Mouse (Mus musculus) embryo, embryonic 11.5 days (tissue): ENCODE measurements around the gene Npw.
A peak's percentile ranks its signal among the peaks of the same experiment; 100 is the strongest.
"Not testable (repeated sequence)": the region's sequence is repeated elsewhere in the genome, so short reads cannot be mapped to it uniquely, and the experiment has no call there.

Experiments
- DNase-seq: peaks from one replicate; pipeline ENCODE4 v3.0.0-alpha.2; 2012; ENCODE audit warnings: low read depth, low spot score

The Npw gene

DNA sequence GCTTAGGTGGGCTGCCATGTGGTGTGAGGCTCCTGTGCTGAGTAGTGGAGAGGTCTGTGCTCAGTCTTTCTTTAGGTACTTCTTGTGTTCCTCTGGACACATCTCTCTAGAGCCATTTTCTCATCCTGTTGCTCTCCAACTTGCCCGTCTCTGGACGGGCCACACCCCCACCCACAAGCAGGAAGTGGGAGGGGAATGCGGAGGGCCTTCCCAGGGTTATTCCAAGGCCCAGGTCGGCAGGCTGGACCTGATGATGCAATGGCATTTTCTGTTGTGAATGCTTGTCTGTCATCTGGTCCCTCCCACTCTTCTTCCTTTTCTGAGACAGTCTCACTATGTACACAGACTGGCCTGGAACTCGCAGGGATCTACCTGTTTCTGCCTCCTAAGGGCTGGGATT is 13.9 kb upstream of the Npw start:
- no peak for DNase-seq

DNA sequence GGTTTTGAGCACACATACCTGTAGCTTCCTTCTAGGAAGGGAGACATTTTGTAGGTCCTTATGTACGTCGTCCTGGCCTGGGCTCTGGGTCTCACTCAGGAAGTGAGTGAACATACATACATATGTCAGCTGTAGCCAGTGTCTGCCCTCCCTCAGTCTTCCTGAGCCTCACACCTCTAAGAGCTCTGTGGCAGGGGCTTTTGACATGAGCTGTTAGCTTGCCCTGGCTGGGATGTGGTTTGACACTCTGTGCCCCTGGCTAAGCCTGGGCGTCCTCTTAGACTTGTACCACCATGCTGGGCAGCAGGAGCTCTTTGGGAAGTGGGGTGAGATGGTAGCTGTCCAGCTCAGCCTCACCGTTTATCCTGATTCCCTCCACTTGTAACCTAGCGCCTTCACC is 13.1 kb upstream of the Npw start:
- DNase-seq = no peak

DNA sequence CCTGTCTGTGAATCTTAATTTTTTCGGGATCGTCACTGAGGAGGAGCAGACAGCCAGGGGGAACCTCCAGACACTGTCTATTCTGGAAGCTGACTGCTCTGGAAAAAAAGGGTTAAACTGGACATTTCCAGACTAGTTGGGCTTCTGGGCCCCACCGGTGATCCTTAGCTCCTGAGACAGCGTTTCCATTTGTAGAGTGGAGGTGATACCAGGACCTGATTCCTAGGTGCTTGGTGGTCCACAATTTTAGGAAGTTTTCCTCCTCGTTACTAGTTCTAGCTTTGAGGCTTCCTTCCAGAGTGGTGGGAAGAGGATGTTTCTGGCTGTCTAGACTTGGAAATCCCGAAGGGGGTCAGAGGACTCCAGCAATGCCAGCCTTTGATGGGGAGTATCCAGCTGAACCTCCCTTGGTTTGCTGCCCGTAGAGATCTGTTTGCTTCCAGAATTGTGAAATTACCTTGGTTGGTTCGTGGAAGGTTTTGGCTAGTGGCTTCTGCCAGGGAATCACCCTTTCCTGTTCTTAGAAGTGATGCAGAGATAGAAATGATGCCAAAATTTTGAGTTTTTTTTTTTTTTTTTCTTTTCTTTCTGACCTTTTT is 12.1 kb upstream of the Npw start:
- DNase-seq = no peak

DNA sequence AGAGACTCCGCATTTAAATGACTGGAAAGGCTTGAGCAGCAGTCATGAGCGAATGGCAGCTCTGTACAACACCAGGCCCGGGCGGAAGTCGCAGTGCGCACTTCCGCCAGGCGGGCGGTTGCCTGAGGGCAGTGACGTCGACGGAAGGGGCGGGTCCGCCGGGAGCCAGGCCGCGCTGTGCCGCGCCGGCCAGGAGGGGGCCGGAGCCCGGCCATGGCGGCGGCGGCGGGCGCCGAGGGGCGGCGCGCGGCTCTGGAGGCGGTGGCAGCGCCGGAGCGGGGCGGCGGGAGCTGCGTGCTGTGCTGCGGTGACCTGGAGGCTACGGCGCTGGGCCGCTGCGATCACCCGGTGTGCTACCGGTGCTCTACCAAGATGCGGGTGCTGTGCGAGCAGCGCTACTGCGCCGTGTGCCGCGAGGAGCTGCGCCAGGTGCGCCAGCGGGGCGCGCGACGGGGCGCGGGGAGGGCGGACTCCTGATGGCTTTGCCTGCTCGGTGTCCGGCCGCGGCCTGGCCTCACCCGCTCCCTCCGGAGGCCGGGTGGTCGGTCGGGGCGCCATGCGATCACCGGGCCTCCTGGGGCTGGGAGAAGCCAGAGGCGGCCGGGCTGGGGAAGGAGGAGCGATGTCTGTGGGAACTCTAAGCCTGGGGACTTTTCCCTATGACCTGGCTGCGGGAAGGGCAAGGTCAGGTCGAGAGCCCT is 11.4 kb upstream of the Npw start, which contains the start of gene Zfp598:
Gene Zfp598 (plus strand): TSS at position 143 of the 701 bp plus-strand sequence.
- peak; percentile 85 for DNase-seq

DNA sequence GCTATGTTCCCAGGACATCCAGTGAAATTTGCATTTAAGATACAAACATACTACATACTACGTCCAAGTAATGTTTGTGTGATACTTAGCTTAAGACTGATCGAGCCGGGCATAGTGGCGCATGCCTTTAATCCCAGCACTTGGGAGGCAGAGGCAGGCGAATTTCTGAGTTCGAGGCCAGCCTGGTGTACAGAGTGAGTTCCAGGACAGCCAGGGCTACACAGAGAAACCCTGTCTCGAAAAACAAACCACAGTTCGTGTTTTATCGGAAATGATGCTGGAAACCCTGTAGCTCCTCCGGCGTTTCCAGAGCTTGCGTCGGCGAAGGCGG is 10.9 kb upstream of the Npw start:
- not testable (repeated sequence) for DNase-seq

DNA sequence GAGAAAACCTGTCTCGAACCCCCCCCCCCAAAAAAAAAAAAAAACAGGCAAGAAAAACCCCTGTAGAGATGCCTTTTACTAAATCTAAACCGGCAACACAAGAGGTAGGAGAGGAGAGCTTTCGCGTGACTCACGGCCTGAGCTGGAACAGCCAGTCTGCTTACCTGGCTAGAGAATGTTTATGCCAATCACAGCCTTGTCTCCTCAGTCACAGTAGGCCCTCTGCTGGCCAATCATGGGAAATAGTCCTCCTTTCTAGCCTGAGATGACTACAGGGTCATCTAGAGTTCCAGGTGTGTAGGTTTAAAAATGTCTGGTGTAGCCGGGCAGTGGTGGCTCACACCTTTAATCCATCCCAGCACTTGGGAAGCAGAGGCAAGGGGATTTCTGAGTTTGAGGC is 9.2 kb upstream of the Npw start:
- no peak for DNase-seq

DNA sequence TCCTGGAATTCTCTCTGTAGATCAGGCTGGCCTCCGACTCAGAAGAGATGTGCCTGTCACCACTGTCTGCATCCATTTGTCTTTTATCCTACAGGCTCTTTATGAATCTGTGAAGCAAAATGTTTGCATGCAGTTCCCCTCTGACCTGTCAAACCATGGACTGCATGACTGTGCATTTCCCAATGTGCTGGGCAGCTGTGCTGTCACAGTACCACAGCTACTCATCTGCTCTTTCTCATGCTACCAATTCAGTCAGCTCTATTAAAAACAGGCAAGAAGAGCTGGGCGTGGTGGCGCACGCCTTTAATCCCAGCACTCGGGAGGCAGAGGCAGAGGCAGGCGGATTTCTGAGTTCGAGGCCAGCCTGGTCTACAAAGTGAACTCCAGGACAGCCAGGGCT is 8.8 kb upstream of the Npw start:
- DNase-seq = not testable (repeated sequence)

DNA sequence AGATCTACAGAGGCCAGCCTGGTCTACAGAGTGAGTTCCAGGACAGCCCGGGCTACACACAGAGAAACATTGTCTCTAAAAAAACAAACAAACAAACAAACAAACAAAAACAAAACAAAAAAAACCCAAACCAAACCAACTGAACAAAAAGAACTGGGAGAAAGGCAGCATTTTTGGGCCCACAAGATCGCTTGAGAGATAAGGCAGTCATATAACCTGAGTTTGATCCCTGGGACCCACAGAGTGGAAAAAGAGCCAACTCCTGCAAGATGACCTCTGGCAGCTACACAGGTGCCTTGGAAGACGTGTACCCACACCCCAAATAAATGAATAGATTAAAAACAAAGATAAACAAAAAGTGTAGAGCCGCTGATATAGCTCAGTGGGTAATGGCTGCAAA is 3.3 kb downstream of the Npw start:
- DNase-seq = no peak

DNA sequence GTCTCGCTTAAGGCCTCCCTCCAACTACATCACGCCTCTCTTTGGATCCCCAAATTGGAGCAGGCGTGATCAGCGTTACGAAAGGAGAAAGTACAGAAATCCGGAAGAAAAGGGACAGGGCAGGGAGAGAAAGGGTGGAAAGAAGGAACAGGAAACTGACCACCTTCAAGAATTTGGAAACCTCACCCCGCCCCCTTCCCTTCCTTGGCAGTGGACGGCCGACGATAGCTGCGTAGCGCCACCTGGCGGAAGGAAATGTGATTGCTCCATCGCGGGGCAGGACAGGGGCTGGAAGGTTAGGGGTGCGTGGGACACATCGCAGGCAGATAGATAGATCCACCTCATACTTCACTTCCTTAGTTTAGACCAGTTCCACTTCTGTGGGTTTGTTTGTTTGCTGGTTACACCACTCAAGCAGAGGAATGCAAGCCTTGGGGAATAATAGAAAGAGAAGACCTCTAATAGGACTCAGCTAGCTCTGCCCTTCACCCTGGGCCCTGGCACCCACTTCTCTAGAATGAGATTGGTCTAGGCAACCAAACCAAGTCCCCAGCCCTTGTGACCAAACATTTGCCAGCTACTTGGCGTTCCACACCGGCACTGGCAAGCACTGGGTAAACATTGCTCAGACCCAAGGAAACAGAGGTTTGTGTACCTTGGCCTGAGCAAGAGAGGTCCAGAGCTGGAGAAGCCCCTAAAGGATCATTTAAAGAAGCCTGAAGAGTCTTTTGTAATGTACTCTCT is 4.1 kb downstream of the Npw start:
- DNase-seq = peak; percentile 51

DNA sequence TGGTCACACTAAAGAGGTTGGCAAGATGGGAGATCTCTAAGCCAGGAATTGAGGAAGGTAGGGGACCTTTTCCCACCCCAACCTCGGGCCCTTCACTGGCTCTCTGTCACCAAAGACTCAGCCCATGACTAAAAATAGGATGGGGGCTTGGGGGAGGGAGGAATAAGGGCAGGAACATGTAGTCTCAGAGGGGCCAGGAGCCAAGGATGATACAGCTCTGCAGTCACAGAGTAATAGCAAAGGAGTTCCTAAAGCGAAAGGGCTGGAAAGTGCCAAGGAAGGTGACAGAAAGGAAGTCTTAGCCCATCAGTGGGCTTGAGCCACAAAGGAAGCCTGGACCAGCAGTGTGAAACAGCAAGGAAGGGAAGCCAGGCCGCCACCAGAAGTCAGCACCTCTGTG is 6.4 kb downstream of the Npw start:
- no peak for DNase-seq

DNA sequence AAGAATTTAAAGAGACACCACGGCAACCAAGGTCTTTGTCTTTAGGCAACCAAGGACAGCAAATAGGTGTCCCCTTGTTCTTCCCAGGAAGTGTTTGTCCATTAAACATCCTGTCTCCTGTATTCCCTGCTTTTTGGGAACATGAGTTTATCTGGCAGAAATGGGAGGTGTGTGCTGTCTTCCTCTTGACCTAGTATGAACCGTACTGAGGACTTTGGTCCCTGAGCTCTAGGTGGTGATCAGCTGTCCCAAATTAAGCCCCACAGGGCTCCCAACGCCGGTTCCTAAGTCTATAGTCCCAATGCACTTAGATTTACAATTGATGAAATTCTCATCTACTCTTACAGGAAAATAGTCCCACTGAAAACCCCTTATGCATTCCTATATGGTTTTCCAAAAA is 7.5 kb downstream of the Npw start:
- DNase-seq = no peak

DNA sequence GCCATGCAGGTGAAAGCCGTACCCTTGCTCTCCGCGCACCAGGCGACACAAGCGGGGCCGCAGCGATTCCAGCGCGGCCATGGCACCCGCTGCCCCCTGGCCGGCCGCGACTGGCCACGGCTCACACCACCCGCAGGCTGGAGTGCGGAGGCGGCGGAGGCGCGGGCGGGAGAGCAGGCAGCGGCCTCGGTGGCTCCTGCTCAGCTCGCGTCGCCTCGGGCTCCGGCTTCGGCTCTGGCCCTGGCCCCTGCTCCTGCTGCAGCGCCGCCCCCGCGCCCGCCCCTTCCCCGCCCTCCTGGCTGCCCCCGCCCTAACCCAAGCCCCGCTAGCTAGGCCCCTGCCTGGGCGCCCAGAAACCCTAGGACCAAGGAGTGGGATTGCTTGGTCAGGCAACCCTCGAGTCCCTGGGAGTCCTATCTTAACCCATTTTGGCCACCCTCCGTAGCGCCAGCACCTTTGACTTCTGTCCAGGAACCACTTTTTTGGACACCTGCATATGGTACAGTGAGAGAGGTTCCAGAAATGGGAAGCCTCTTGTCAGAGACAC is 8.1 kb downstream of the Npw start, which contains the start of gene Slc9a3r2:
Gene Slc9a3r2 (minus strand): TSS at position 258 of the 547 bp plus-strand sequence.
- DNase-seq = no peak

DNA sequence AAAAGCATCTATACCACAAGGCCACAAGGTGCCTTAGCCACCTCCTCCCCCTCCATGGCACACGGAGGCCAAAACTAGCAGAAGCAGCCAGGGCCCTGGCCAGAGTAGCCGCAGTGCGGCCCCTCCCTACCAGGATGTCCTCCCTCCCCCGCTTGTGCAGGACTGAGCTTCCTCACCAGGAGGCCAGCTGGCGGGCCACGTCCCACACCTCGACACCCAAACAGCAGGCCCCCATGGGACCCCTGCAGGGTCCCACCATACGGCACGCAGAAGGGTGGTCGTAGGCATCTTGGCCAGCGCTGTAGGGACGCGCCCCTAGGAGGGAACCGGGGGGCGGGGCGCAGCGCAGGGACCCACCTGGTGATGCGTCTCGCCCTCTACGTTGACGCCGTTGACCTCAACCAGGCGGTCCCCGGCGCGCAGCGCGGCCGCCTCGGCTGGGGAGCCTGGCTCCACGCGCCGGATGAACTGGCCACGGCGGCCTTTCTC is 8.6 kb downstream of the Npw start:
- DNase-seq = no peak

DNA sequence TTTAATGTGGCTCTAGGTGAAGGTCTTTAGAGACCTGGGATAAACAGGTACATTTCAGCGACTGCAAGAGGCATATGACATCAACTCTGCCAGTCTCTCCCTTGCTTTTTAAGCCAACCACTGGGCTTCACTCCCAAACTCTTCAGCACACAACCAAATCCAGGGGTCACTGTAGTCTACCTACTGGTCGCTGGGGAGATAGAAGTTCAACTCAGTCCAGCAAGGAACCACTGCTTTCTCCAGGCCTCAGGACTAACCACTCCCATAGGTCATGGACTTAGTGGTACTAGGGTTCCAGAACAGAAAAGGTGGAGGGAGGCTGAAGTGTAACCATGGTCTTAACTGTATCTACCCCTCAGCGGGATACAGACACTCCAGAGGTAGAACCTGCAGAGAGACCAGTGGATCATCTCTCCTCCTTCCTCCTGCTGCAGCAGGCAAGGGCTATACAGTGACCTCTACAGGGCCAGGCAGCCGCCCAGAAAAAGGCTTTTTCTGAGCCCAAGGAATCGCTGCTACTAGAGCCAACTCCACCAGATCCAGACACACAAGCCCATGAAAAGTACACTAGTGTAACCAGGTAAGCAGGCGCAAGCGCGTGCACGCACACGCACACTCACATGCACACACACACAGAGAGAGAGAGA is 9.4 kb downstream of the Npw start:
- DNase-seq = no peak

DNA sequence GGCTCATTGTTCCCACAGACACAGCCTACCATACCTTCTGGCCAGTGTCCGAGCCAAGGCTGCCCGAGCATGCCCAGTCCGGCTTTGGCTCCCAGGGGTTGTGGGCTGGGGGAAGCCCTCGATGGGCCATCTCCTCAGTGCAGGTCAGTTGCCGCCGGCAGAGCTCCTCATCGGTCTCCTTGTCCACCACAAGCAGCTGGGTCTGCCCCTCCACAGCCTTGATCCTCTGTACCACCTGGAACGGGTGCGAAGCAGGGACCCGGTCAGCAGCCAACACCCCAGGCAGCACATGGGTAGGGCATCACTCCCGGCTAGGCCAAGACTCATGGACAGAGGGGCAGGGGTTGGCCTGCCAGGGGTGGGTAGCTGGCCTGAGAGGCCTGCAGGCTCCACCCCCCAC is 10.8 kb downstream of the Npw start:
- no peak for DNase-seq

DNA sequence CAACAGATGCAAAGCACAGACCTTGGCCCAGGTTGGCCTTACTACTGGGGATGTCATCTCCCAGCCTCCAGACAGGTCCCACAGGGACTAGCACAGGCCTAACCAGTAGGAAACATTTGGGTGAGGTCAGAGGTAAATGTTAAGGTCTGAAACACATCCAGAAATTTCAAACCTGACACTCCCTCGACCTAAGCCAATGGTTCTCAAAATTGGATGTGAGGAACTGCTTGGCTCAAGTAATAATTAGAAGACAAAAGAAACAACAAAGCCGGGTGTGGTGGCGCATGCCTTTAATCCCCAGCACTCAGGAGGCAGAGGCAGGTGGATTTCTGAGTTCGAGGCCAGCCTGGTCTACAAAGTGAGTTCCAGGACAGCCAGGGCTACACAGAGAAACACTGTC is 11.9 kb downstream of the Npw start:
- DNase-seq = no peak

DNA sequence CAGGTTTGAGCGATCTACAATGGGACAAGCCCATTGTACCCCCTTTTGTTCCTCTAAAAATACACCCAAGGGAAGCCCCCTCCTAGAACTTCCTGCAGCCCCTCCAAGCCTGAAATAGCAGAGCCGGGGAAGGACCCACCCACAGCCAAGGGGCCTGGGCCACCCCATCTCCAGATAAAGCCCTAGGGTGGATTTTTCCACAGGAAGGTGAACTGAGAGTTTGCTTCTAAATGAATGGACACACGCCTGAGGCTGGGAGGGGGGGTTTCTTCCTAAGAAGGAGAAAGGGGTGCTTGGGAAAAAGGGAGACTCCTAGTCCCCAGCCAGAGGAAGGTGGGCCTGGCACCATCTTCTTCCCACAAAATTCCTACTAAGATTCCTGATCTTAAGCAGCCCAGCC is 12.3 kb downstream of the Npw start:
- no peak for DNase-seq

DNA sequence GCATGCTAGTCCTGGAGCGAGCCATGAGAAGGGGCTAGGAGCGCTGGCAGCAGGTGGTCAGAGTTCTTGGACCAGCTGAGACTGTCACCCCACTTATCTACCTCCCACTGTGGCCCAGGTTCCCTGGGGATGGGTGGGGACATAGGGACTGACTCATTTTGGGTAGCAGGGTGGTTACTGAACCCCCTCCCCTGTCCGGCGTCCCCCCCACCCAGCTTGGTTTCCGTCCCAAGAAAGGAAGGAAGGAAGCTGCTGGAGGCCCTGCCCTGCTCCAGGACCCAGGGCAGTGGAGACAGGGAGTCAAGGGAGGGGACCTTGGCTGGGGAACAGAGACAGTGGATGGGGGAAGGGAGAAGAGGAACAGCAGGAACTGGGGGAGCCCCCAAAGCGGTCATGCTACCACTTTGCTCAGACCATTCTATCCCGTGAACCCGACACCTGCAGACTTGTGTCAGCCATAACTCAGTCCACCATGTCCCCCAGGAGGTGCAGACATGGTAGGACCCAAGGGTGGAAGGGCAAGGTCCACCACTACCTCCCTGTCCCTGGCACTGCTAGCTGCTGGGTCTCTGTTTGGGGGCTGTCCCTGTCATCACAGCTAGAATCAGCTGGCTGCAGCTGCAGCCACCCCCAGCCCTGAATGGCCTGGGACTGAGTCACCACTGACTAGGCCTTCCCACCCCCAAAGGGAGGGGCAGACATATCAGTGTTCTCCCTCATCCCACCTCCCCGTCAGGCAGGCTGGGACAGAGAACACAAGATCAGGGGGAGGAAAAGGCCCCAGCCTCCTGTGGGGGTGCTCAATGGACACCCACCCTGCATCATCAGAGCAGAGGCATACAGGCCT is 13.2 kb downstream of the Npw start:
- DNase-seq = no peak

DNA sequence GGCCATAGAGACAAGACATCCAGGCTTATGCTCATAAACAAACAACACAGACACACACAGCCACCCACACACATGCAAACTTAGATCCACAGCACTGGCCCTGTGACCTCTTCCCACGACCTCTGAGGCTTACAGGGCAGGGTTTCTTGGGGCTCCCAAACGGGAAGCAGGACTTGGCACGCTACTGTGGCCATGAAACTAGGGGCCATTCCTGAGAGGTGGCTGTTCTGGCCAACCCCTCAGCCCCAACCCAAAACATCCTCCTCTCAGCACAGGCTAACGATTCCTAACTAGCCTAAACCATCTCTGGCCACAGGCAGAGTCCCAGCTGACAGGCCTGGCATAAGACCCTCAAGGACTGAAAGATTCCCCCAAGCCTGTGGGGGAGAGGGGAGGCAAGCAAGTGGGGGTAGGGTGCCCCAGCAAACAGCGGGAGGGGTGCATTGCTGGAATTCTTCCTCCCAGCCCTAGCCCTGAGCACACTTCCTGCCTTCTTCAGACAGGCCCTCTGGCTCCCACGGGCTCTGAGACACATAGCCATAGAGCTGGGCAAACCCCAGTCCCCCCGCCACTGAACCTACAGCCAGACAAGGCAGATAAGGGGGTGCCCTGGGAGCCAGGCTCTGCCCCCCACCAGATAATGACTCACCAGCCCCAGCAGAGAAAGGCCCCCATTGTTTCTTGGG is 14.1 kb downstream of the Npw start:
- no peak for DNase-seq

DNA sequence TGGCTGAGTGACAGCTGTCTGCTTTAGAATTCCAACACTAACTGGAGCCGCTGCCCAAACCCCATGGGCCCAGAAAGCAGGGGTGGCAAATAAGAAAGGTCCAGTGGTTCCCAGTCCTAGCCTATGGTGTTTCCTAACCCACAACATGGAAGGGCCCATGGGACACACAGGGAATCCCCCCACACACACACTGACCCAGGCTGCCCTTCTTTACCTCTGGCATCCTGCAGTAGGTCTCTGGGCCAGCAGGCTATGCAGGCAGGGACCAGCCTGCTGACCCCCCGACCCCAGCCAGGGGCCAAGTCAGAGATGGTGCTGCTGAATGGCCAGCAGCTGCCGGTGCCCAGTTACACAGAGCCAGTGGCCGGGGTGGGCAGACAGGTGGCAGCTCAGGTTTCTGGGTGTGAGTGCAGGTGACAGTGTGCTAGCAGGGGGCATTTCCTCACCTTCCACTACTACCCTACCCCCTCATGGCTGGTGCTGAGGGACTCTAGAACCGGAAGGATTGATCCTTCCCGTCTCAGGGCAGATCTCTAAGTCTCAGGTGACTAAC is 15.4 kb downstream of the Npw start:
- DNase-seq = no peak
